Mouse (Mus musculus): ENCODE data around the gene Fzd5. TPM values are rescaled to one million over a fixed set of nuclear protein-coding genes. Genes with fewer than 3 reads are reported as not detected.

Fzd5 gene
- polyA plus RNA-seq, 1 experiment from 2014 or later, result 2.1 TPM

- Histone ChIP-seq H3K4me1 (replicated peaks) (peaks cover 22% of the 10 kb centered on the region), H3K36me3 (replicated peaks) (no peaks in the 10 kb centered on the region), H3K27ac (replicated peaks) (no peak overlapping the region), H3K9ac (no peak overlapping the region), H3K4me2 (no peak overlapping the region), H3K4me3 (replicated peaks) (no peak overlapping the region), H3K27me3 (peaks cover 2% of the 10 kb centered on the region; the same call in 1 of the 2 replicates), H3K9me3 (replicated peaks) (no peaks in the 10 kb centered on the region)
- ATAC-seq (ENCODE audit: insufficient read depth), result 0 out of 2 replicates have a peak, but pooled peaks have one; percentile 31
- 67% methylated on average over 7 of the region's 7 CpGs for WGBS (ENCODE audit: insufficient replicate concordance)
These were observed 16.1 kb upstream of the Fzd5 start for GRCm38 (mm10) chr1:64753668-64754067.

GRCm38 (mm10) chr1:64753109-64753508 is 15.6 kb upstream of the Fzd5 start:
- H3K4me3 ChIP-seq (replicated peaks), result no peak overlapping the region
- H3K27ac ChIP-seq (replicated peaks), result 0 out of 2 replicates have a peak overlapping the region, but pooled peaks have one; percentile 6
- H3K36me3 ChIP-seq (replicated peaks), result no peaks in the 10 kb centered on the region
- H3K27me3 ChIP-seq, result peaks cover 7% of the 10 kb centered on the region
- 57% methylated on average over 8 of the region's 8 CpGs for WGBS (ENCODE audit: insufficient replicate concordance)
- H3K4me1 ChIP-seq (replicated peaks), result peaks cover 22% of the 10 kb centered on the region
- ATAC-seq (ENCODE audit: insufficient read depth), result no peak
- H3K9ac ChIP-seq, result no peak overlapping the region
- H3K4me2 ChIP-seq, result no peak overlapping the region
- no peaks in the 10 kb centered on the region for H3K9me3 ChIP-seq (replicated peaks)

GRCm38 (mm10) chr1:64744616-64745015 is 7.1 kb upstream of the Fzd5 start:
- H3K27ac ChIP-seq (replicated peaks), result no peak overlapping the region
- H3K4me2 ChIP-seq, result no peak overlapping the region
- no peaks in the 10 kb centered on the region for H3K4me1 ChIP-seq (replicated peaks)
- H3K27me3 ChIP-seq, result peaks cover 7% of the 10 kb centered on the region
- ATAC-seq (ENCODE audit: insufficient read depth), result no peak
- H3K9me3 ChIP-seq (replicated peaks), result no peaks in the 10 kb centered on the region
- H3K4me3 ChIP-seq (replicated peaks), result no peak overlapping the region
- no peaks in the 10 kb centered on the region for H3K36me3 ChIP-seq (replicated peaks)
- no peak overlapping the region for H3K9ac ChIP-seq

- H3K36me3 ChIP-seq (replicated peaks), result no peaks in the 10 kb centered on the region
- no peak overlapping the region for H3K4me3 ChIP-seq (replicated peaks)
- no peak overlapping the region for H3K4me2 ChIP-seq
- no peaks in the 10 kb centered on the region for H3K9me3 ChIP-seq (replicated peaks)
- 71% methylated on average over 18 of the region's 18 CpGs for WGBS (ENCODE audit: insufficient replicate concordance)
- no peak for ATAC-seq (ENCODE audit: insufficient read depth)
- no peak overlapping the region for H3K27ac ChIP-seq (replicated peaks)
- no peak overlapping the region for H3K9ac ChIP-seq
- H3K27me3 ChIP-seq, result no peaks in the 10 kb centered on the region
- peaks cover 17% of the 10 kb centered on the region for H3K4me1 ChIP-seq (replicated peaks)
These were observed 5.3 kb upstream of the Fzd5 start for GRCm38 (mm10) chr1:64742741-64743408.

GRCm38 (mm10) chr1:64738661-64739082 is 1.1 kb upstream of the Fzd5 start:
- H3K4me3 ChIP-seq (replicated peaks), result peak overlapping the region; percentile 85
- 0% methylated on average over 14 of the region's 14 CpGs for WGBS (ENCODE audit: insufficient replicate concordance)

GRCm38 (mm10) chr1:64738180-64738555 is 617 bp upstream of the Fzd5 start:
- Histone ChIP-seq H3K9ac (peak overlapping the region; percentile 70), H3K4me2 (peak overlapping the region; percentile 99), H3K4me1 (replicated peaks) (peaks cover 60% of the 10 kb centered on the region), H3K9me3 (replicated peaks) (no peaks in the 10 kb centered on the region), H3K27me3 (peaks cover 19% of the 10 kb centered on the region), H3K4me3 (replicated peaks) (peak overlapping the region; percentile 85), H3K36me3 (replicated peaks) (peaks cover 17% of the 10 kb centered on the region), H3K27ac (replicated peaks) (peak overlapping the region; percentile 89)
- peak; percentile 41 for ATAC-seq (ENCODE audit: insufficient read depth)
- under 1% methylated on average over 11 of the region's 11 CpGs for WGBS (ENCODE audit: insufficient replicate concordance)

More at GRCm38 (mm10) chr1:64738661-64739082, 1.1 kb upstream of the Fzd5 start:
- H3K9ac ChIP-seq, result peak overlapping the region; percentile 70
- peak overlapping the region; percentile 89 for H3K27ac ChIP-seq (replicated peaks)
- peaks cover 19% of the 10 kb centered on the region for H3K27me3 ChIP-seq
- H3K4me1 ChIP-seq (replicated peaks), result peaks cover 55% of the 10 kb centered on the region
- H3K9me3 ChIP-seq (replicated peaks), result no peaks in the 10 kb centered on the region
- ATAC-seq (ENCODE audit: insufficient read depth), result no peak
- peak overlapping the region; percentile 99 for H3K4me2 ChIP-seq
- peaks cover 17% of the 10 kb centered on the region for H3K36me3 ChIP-seq (replicated peaks)

GRCm38 (mm10) chr1:64736681-64737501 is 660 bp downstream of the Fzd5 start:
- Histone ChIP-seq H3K4me1 (replicated peaks) (peaks cover 73% of the 10 kb centered on the region), H3K4me2 (peak overlapping the region; percentile 99), H3K9me3 (replicated peaks) (no peaks in the 10 kb centered on the region), H3K4me3 (replicated peaks) (peak overlapping the region; percentile 85), H3K27me3 (peaks cover 19% of the 10 kb centered on the region), H3K27ac (replicated peaks) (peak overlapping the region; percentile 77), H3K36me3 (replicated peaks) (peaks cover 22% of the 10 kb centered on the region), H3K9ac (peak overlapping the region; percentile 82)
- WGBS (ENCODE audit: insufficient replicate concordance), result under 1% methylated on average over 56 of the region's 56 CpGs
- ATAC-seq (ENCODE audit: insufficient read depth), result no peak

- Histone ChIP-seq H3K9ac (peak overlapping the region; percentile 82), H3K36me3 (replicated peaks) (peaks cover 30% of the 10 kb centered on the region), H3K27me3 (peaks cover 19% of the 10 kb centered on the region), H3K4me3 (replicated peaks) (peak overlapping the region; percentile 85), H3K27ac (replicated peaks) (peak overlapping the region; percentile 77), H3K9me3 (replicated peaks) (no peaks in the 10 kb centered on the region), H3K4me1 (replicated peaks) (peaks cover 81% of the 10 kb centered on the region), H3K4me2 (peak overlapping the region; percentile 99)
- 10% methylated on average over 75 of the region's 75 CpGs for WGBS (ENCODE audit: insufficient replicate concordance)
- no peak for ATAC-seq (ENCODE audit: insufficient read depth)
These were observed 1.5 kb downstream of the Fzd5 start for GRCm38 (mm10) chr1:64735781-64736680.

GRCm38 (mm10) chr1:64734771-64735750 is 2.5 kb downstream of the Fzd5 start:
- 43% methylated on average over 58 of the region's 58 CpGs for WGBS (ENCODE audit: insufficient replicate concordance)
- Histone ChIP-seq H3K9ac (peak overlapping the region; percentile 57), H3K36me3 (replicated peaks) (peaks cover 38% of the 10 kb centered on the region), H3K27me3 (peaks cover 19% of the 10 kb centered on the region), H3K4me3 (replicated peaks) (peak overlapping the region; percentile 85), H3K4me2 (peak overlapping the region; percentile 99), H3K27ac (replicated peaks) (peak overlapping the region; percentile 82), H3K9me3 (replicated peaks) (no peaks in the 10 kb centered on the region), H3K4me1 (replicated peaks) (peaks cover 81% of the 10 kb centered on the region)
- ATAC-seq (ENCODE audit: insufficient read depth), result no peak
